Comparison of ENCODE assay signal across 9 mouse cellular contexts in genomic region chr14:30650969-30651368, GRCm38 (mm10). TPM values are rescaled to one million over a fixed set of nuclear protein-coding genes. Genes with fewer than 3 reads are reported as not detected.
DNase-seq lines count a peak whose midpoint lies in the region; ATAC-seq and TF ChIP-seq lines count a peak whose summit lies in the region.
"Had no signal": no experiment of that assay in that cellular context is flagged by ENCODE, and none has a peak within 500 bp of the region (broad histone marks: within the 10 kb centered on the region; RNA-seq: fewer than 3 reads in every experiment).

No protein-coding gene starts in this region.

- H3K36me3 ChIP-seq in forebrain, embryonic 15.5 days: no peaks in the 10 kb centered on the region
- H3K36me3 ChIP-seq in forebrain, embryonic 12.5 days (replicated peaks): no peaks in the 10 kb centered on the region
- no peaks in the 10 kb centered on the region for H3K36me3 ChIP-seq in CH12.LX (replicated peaks in 1 of 2; ENCODE audit: control insufficient read depth in 1 of 2, insufficient read depth in 1 of 2, low read length in 1 of 2)

- peaks cover 13% of the 10 kb centered on the region for H3K4me1 ChIP-seq in forebrain, embryonic 15.5 days
- peaks cover 5% of the 10 kb centered on the region for H3K4me1 ChIP-seq in forebrain, embryonic 12.5 days
- peaks cover 7 to 50% of the 10 kb centered on the region in 2 experiments for H3K4me1 ChIP-seq in CH12.LX (ENCODE audit: control insufficient read depth in 1 of 2, insufficient read depth in 2 of 2)

- peak in 1 of 2 experiments; percentile 82; a peak in 2 of 4 replicates for TF ChIP-seq CTCF in CH12.LX (conservative IDR thresholded peaks at IDR 0.05 in 1 of 2, IDR thresholded peaks at IDR 0.05 in 1 of 2; ENCODE audit: low read depth in 2 of 2, low read length in 2 of 2)

- dilution Hi-C loops in CH12.LX (cut with MboI; ENCODE audit: extremely low pct_ligation_motif_present, extremely low pct_unique_long_range_greater_than_20kb, low sequenced_read_pairs): no loop called here

- H3K79me2 ChIP-seq in CH12.LX (replicated peaks; ENCODE audit: control insufficient read depth, extremely low read depth, insufficient read depth, poor library complexity, severe bottlenecking): no peaks in the 10 kb centered on the region; the same call in 1 of the 2 replicates

- whole genome bisulfite sequencing in forebrain, embryonic 15.5 days: 10% methylated on average over 4 of the region's 4 CpGs
- WGBS in forebrain, embryonic 12.5 days: 21% methylated on average over 4 of the region's 4 CpGs

- H3K4me2 ChIP-seq in forebrain, embryonic 15.5 days (replicated peaks): no peak overlapping the region
- no peak overlapping the region for H3K4me2 ChIP-seq in forebrain, embryonic 12.5 days
- no peak overlapping the region for H3K4me2 ChIP-seq in CH12.LX (ENCODE audit: insufficient read depth, low read depth, poor library complexity, severe bottlenecking)

- H3K4me3 ChIP-seq in forebrain, embryonic 15.5 days: no peak overlapping the region
- no peak overlapping the region for H3K4me3 ChIP-seq in forebrain, embryonic 12.5 days (replicated peaks)
- H3K4me3 ChIP-seq in CH12.LX (replicated peaks in 1 of 3; ENCODE audit: low read depth in 2 of 3, low read length in 2 of 3, poor library complexity in 1 of 3): no peak overlapping the region

- H3K27me3 ChIP-seq in forebrain, embryonic 15.5 days: no peaks in the 10 kb centered on the region
- H3K27me3 ChIP-seq in forebrain, embryonic 12.5 days: no peaks in the 10 kb centered on the region
- no peaks in the 10 kb centered on the region for H3K27me3 ChIP-seq in CH12.LX (replicated peaks)

- no peak for TF ChIP-seq EP300 in CH12.LX (IDR thresholded peaks at IDR 0.05; ENCODE audit: low read length)

- TF ChIP-seq POLR2A in CH12.LX (IDR thresholded peaks at IDR 0.05; ENCODE audit: low read depth, low read length): no peak

- DNase-seq in CH12.LX (ENCODE audit: extremely low read depth): peak; percentile 58
- peak; percentile 71 to 85 for DNase-seq in heart, adult 9 months (ENCODE audit: low spot score in 2 of 2)
- peak; percentile 90 for DNase-seq in kidney, postnatal 10 days
- peak; percentile 85 to 92 for DNase-seq in lung, postnatal 4 days
- DNase-seq in thymus, postnatal 25 days: no peak

- peak; percentile 80 for TF ChIP-seq RAD21 in CH12.LX (IDR thresholded peaks at IDR 0.05; ENCODE audit: low read depth, low read length)

- 0 out of 2 replicates have a peak, but pooled peaks have one; percentile 33 for ATAC-seq in forebrain, embryonic 15.5 days (replicated peaks)
- ATAC-seq in forebrain, embryonic 12.5 days (ENCODE audit: low FRiP score): no peak
- peak; percentile 57 for ATAC-seq in common myeloid progenitor, adult 5-6 weeks (replicated peaks; ENCODE audit: low read depth, poor library complexity, severe bottlenecking)

- in situ Hi-C loops in CH12.LX (cut with MboI; ENCODE audit: low pct_ligation_motif_present, low pct_unique_long_range_greater_than_20kb, low sequenced_read_pairs): no loop called here

- no peaks in the 10 kb centered on the region for H3K9me3 ChIP-seq in forebrain, embryonic 15.5 days
- no peaks in the 10 kb centered on the region for H3K9me3 ChIP-seq in forebrain, embryonic 12.5 days
- no peaks in the 10 kb centered on the region for H3K9me3 ChIP-seq in CH12.LX (replicated peaks; ENCODE audit: low read length)
- H3K9me3 ChIP-seq: G1E had no signal

- no peak overlapping the region for H3K9ac ChIP-seq in forebrain, embryonic 15.5 days (replicated peaks)
- H3K9ac ChIP-seq in forebrain, embryonic 12.5 days: no peak overlapping the region
- no peak overlapping the region for H3K9ac ChIP-seq in CH12.LX (ENCODE audit: insufficient read depth, low read depth)

- no peak overlapping the region for H3K27ac ChIP-seq in forebrain, embryonic 15.5 days (replicated peaks)
- no peak overlapping the region for H3K27ac ChIP-seq in forebrain, embryonic 12.5 days
- no peak overlapping the region for H3K27ac ChIP-seq in CH12.LX (ENCODE audit: insufficient read depth, low read depth)

TF ChIP-seq in CH12.LX, 34 proteins besides CTCF, POLR2A, EP300 and RAD21:
- TF ChIP-seq NELFE (IDR thresholded peaks at IDR 0.05; ENCODE audit: low read depth, low read length) (no peak), PAX5 (IDR thresholded peaks at IDR 0.05; ENCODE audit: low read length) (no peak), MEF2A (IDR thresholded peaks at IDR 0.05; ENCODE audit: borderline replicate concordance, low read depth, low read length) (0 out of 2 replicates have a peak, but pooled peaks have one; percentile 17), JUND (conservative IDR thresholded peaks at IDR 0.05; ENCODE audit: low read depth, low read length) (no peak), MYC (IDR thresholded peaks at IDR 0.05; ENCODE audit: low read depth, low read length) (no peak), MAX (IDR thresholded peaks at IDR 0.05; ENCODE audit: low read length) (0 out of 2 replicates have a peak, but pooled peaks have one; percentile 18), POLR2AphosphoS2 (IDR thresholded peaks at IDR 0.05; ENCODE audit: low read depth, low read length) (no peak), ZMIZ1 (IDR thresholded peaks at IDR 0.05; ENCODE audit: low read depth, low read length) (no peak), IRF4 (IDR thresholded peaks at IDR 0.05; ENCODE audit: low read depth, low read length) (peak; percentile 16; the same call in 1 of the 2 replicates), MXI1 (IDR thresholded peaks at IDR 0.05; ENCODE audit: low read depth, low read length) (no peak), SIN3A (IDR thresholded peaks at IDR 0.05; ENCODE audit: low read length) (no peak), RCOR1 (conservative IDR thresholded peaks at IDR 0.05; ENCODE audit: low read depth, low read length) (no peak), ZKSCAN1 (IDR thresholded peaks at IDR 0.05; ENCODE audit: borderline replicate concordance, low read depth, low read length) (no peak), ELF1 (IDR thresholded peaks at IDR 0.05; ENCODE audit: low read depth, low read length) (no peak), NRF1 (IDR thresholded peaks at IDR 0.05; ENCODE audit: low read depth, low read length) (no peak), TBP (conservative IDR thresholded peaks at IDR 0.05; ENCODE audit: low read depth, low read length) (no peak), USF1 (IDR thresholded peaks at IDR 0.05; ENCODE audit: low read depth, low read length) (no peak), TCF12 (IDR thresholded peaks at IDR 0.05; ENCODE audit: low read depth, low read length) (peak; percentile 18; the same call in 1 of the 2 replicates), ZC3H11A (IDR thresholded peaks at IDR 0.05; ENCODE audit: low read depth, low read length) (peak; percentile 25; the same call in 1 of the 2 replicates), USF2 (conservative IDR thresholded peaks at IDR 0.05; ENCODE audit: low read depth, low read length) (no peak), CHD1 (IDR thresholded peaks at IDR 0.05; ENCODE audit: low read depth, low read length) (no peak), HCFC1 (IDR thresholded peaks at IDR 0.05; ENCODE audit: low read depth, low read length) (no peak), SMC3 (IDR thresholded peaks at IDR 0.05; ENCODE audit: low read depth, low read length) (peak; percentile 87), GABPA (IDR thresholded peaks at IDR 0.05; ENCODE audit: insufficient replicate concordance, low read depth, low read length) (no peak), JUN (IDR thresholded peaks at IDR 0.05; ENCODE audit: insufficient read depth, low read depth, low read length) (no peak), CHD2 (IDR thresholded peaks at IDR 0.05; ENCODE audit: low read length) (no peak), BHLHE40 (IDR thresholded peaks at IDR 0.05; ENCODE audit: low read depth, low read length) (no peak), MAZ (IDR thresholded peaks at IDR 0.05; ENCODE audit: low read depth, low read length) (no peak), MAFK (IDR thresholded peaks at IDR 0.05; ENCODE audit: insufficient replicate concordance, low read length) (no peak), ZNF384 (IDR thresholded peaks at IDR 0.05; ENCODE audit: low read depth, low read length) (no peak), KAT2A (IDR thresholded peaks at IDR 0.05; ENCODE audit: insufficient replicate concordance, low read length) (no peak), ETS1 (conservative IDR thresholded peaks at IDR 0.05; ENCODE audit: low read depth, low read length) (no peak), UBTF (IDR thresholded peaks at IDR 0.05; ENCODE audit: low read depth, low read length) (no peak), E2F4 (IDR thresholded peaks at IDR 0.05; ENCODE audit: insufficient replicate concordance, low read depth, low read length) (no peak)

RNA-seq across cellular contexts. Expression of gene Rft1, which starts 3.2 kb away (rescaled TPM):
- 8.0 and 9.9 TPM in 2 replicates for polyA plus RNA-seq in forebrain, embryonic 15.5 days (2015; fragmentation: Nextera tagmentation; extraction: Ambion mirVana)
- polyA plus RNA-seq in forebrain, embryonic 12.5 days (2016; fragmentation: Nextera tagmentation; extraction: Ambion mirVana): 10.9 TPM in 2 replicates
- total RNA-seq in CH12.LX (2012; rRNA removed) (12.0 and 13.5 TPM in 2 replicates), CH12.LX (2014; rRNA removed) (25.8 and 26.0 TPM in 2 replicates)
- 15.3 and 17.7 TPM in 2 replicates for polyA plus RNA-seq in CH12.LX (2012; ENCODE audit: insufficient read length, low read depth)
- total RNA-seq in common myeloid progenitor, adult 5-6 weeks (2017): 15.8 and 18.3 TPM in 2 replicates

RNA-seq across cellular contexts. Expression of gene Prkcd, which starts 25.0 kb away (rescaled TPM):
- polyA plus RNA-seq in forebrain, embryonic 15.5 days (2015; fragmentation: Nextera tagmentation; extraction: Ambion mirVana): 32.1 and 32.3 TPM in 2 replicates
- 25.8 and 29.0 TPM in 2 replicates for polyA plus RNA-seq in forebrain, embryonic 12.5 days (2016; fragmentation: Nextera tagmentation; extraction: Ambion mirVana)
- total RNA-seq in CH12.LX (2012; rRNA removed): 109 and 110 TPM in 2 replicates
- total RNA-seq in CH12.LX (2014; rRNA removed): 119 and 122 TPM in 2 replicates
- polyA plus RNA-seq in CH12.LX (2012; ENCODE audit: insufficient read length, low read depth): 186 and 189 TPM in 2 replicates
- 80.4 and 81.1 TPM in 2 replicates for total RNA-seq in common myeloid progenitor, adult 5-6 weeks (2017)
